Mouse (Mus musculus) ES-E14 (cell line): ENCODE measurements at regions not wholly inside any gene's neighbourhood (a gene's known extent, or its start where the extent isn't known, plus 50 kb on each side); places are given as distances from the start of the nearest gene placed in this dataset.

Experiments used
- HCFC1 ChIP-seq: IDR thresholded peaks from 2 replicates; pipeline ENCODE4 v1.6.1; 2012; ENCODE audit warnings: low read length, inconsistent platforms, borderline replicate concordance; ENCODE audit not compliant: insufficient read depth
- ZC3H11A ChIP-seq: IDR thresholded peaks from 2 replicates; pipeline ENCODE4 v1.6.1; 2012; ENCODE audit warnings: low read depth, mild to moderate bottlenecking, inconsistent platforms, low read length, borderline replicate concordance

- TF ChIP-seq ZC3H11A: no peak
- TF ChIP-seq HCFC1: no peak
Measured at GRCm38 (mm10) chr15:49146430-49146829, 4738.3 kb upstream of the Gm7489 start.
